Mouse (Mus musculus): Measurements from ENCODE around the gene Serpinb1b. TPM values are rescaled to one million over a fixed set of nuclear protein-coding genes. Genes with fewer than 3 reads are reported as not detected.

Serpinb1b gene
- total RNA-seq, 2 experiments from 2014 or later, result 0.17 to 0.49 TPM

DNA sequence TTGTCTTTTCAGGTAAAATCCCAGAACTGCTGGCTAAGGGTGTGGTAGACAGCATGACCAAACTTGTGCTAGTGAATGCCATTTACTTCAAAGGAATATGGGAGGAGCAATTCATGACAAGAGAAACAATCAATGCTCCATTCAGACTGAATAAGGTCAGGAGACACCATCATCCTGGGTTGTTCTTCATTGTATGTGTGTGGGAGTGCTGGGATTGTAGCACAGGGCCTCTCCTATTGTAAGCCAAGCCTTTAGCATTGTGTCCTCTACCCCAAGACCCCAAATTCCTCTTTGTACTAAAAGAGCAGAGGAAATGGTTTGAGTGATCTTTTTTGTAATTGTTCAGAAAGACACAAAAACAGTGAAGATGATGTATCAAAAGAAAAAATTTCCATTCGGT, 12.9 kb downstream of the Serpinb1b start:
- no peak for DNase-seq

DNA sequence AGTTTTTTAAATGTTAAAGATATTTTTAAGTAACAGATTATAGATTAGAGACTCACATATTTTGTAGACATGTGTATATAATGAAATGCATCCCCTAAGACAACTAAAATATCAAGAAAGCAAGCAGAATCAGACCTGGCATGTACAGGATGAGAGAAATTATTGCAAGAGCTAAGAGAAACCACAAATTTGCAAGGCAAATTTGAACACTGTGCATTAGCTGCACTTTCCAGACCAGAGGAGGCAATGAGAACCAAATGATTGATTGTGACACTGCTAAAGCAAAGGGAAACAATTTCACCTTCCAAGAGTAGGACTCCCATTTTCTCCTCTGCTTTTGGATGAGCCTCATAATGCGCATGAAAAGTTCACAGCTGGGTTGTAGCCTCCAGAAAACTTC, 17.2 kb downstream of the Serpinb1b start:
- no peak for DNase-seq

DNA sequence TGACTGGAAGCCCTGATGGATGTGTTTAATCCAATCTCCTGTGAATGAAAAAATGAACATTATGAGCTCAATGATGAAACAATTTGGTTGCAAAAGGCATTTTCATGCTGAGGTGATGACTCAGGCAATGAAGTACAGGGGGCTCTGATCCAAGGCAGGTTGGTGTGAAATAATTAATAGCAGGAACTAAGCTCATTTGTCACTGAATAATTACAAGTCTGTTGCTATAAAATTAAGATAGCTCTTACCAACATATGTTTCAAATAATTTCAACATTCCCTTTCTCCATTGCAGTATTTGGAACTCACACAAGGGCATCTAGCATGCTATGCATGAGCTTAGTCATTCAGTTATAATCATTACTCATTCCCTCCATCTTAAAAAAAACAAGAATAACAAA, 27.3 kb downstream of the Serpinb1b start:
- no peak for DNase-seq

DNA sequence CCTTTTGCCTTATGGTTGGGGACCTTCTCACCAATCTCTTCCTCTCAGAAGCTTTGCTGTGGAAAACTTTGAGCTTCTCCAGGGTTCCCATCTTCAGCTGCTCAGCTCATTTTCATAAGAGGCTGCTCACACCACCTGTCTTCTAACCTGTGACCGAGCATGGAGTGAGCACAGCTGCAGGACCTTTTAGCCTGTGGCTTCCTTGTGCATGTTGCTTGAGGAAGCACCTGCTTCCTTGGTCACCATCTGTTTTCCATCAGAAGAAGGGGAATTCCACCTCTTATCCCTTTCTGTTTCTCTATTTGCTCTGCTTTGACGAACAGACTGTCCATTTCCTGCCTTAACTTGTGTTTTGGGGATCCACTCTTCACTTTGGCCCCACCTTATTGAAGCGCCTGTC, 34.7 kb downstream of the Serpinb1b start:
- no peak for DNase-seq

DNA sequence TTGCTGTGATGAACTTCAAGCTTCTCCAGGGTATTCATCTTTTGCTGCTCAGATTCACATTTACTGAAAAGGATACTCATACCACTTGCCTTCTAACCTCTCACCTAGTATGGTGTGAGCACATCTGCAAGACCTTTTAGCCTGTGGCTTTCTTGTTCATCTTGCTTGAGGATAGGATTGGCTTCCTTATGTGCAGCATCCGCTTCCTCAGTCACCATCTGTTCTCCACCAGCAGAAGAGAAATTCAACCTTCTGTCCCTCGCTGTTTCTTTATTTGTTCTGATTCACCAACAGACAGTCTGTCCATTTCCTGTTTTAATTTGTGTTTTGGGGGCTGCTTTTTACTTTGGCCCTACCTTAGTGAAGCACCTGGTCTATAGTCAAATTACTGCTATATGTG, 59.3 kb downstream of the Serpinb1b start:
- no peak for DNase-seq

DNA sequence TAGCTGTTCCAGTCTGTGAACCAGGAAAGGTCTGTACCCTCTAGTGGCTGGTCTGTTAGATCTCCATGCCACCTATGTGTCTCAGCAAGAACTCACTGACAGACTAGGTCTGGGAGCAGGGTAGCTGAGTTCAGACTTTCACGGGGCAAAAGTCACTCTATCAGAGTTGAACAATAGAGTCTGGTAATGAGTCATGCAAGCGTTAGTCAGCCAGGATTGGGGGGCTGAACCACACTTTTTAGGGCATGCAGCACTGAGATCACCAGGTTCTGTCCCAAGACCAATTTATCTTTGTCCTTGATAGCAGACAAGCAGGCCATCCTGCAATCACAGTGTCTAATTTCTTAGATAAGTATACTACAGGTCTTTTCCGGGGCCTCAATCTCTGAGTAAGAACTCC, 63.1 kb downstream of the Serpinb1b start:
- peak; percentile 52 to 54 for DNase-seq

Other genes starting within 250 kb of the Serpinb1b start
- 100 to 1,000 TPM in 1 of 2 experiments, 1 to 10 TPM in 1; 8.7 to 154 TPM for gene Serpinb1a, start 227.4 kb upstream of the Serpinb1b start, total RNA-seq (2021)
- gene Serpinb1c, start 180.4 kb upstream of the Serpinb1b start, total RNA-seq (2021), result not detected
- gene Serpinb6b, start 113.4 kb upstream of the Serpinb1b start, total RNA-seq (2021), result 10 to 100 TPM; 22.0 to 38.0 TPM
- 10 to 100 TPM; 18.7 to 20.0 TPM for gene Serpinb9, start 75.3 kb upstream of the Serpinb1b start, total RNA-seq (2021)
- gene Serpinb9b, start 51.2 kb upstream of the Serpinb1b start, total RNA-seq (2021), result under 1 TPM; 0.13 to 0.16 TPM
- not detected for gene Serpinb9c, start 81.2 kb downstream of the Serpinb1b start, total RNA-seq (2021)
- gene Serpinb9d, start 114.4 kb downstream of the Serpinb1b start, total RNA-seq (2021), result not detected
- not detected for gene Serpinb9e, start 171.0 kb downstream of the Serpinb1b start, total RNA-seq (2021)
- gene Serpinb9f, start 245.5 kb downstream of the Serpinb1b start, total RNA-seq (2021), result not detected

All from adrenal gland, postnatal 36 days (tissue).